14 mouse cellular contexts compared by ENCODE assay signal in the genomic region with DNA sequence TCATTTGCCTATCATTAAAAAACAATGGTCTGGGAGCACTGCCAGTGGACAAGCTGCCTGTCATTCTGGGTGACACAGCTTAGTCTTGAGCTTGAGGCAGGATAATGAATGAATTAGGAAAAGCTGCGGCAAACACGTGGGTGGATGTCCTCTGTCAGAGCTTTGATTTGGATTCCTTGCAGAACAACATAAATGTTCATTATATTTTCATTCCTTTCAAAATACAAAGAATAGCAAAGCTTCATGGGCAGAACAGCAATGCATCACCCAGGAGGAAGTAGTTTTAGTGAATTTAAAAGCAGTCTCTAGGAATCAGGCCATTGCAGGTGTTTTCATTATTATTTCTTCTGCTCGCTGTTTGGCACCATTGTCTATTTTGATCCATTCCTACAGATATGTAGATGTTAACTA.
DNase-seq lines count a peak whose midpoint lies in the region; ATAC-seq and TF ChIP-seq lines count a peak whose summit lies in the region.
"Had no signal": no experiment of that assay in that cellular context is flagged by ENCODE, and none has a peak within 500 bp of the region (broad histone marks: within the 10 kb centered on the region; RNA-seq: fewer than 3 reads in every experiment).

No protein-coding gene starts in this region.

- DNase-seq in left cerebral cortex, adult 2 months (ENCODE audit: extremely low spot score in 1 of 2, low spot score in 2 of 2), result peak in 1 of 2 experiments; percentile 11
- no peak for DNase-seq in left cerebral cortex, postnatal 4 days
- DNase-seq in layer of hippocampus, adult 9-11 months, result peak; percentile 71
- DNase-seq in right cerebral cortex, adult 2 months (ENCODE audit: low spot score in 2 of 2), result peak; percentile 27 to 40
- DNase-seq in c-Kit-positive CD71-positive TER-119-positive erythroid progenitor cells, embryonic 14.5 days (ENCODE audit: low spot score), result no peak
- DNase-seq in spleen, postnatal 10 days (ENCODE audit: low spot score in 2 of 2), result no peak
- DNase-seq in liver, postnatal 0 days, result no peak
- DNase-seq: cerebellum, postnatal 25 days; heart, adult 11 months; lung, adult 18-20 months had no signal

- intact Hi-C loops in left cerebral cortex, adult 2 months (cut with DNase I), result no loop called here
- intact Hi-C loops in left cerebral cortex, postnatal 4 days (cut with DNase I), result no loop called here

- no peaks in the 10 kb centered on the region for H3K27me3 ChIP-seq in forebrain, embryonic 16.5 days (replicated peaks; ENCODE audit: control insufficient read depth, insufficient read depth, low read length)
- no peaks in the 10 kb centered on the region for H3K27me3 ChIP-seq in liver, postnatal 0 days (ENCODE audit: insufficient read depth, low read length)
- H3K27me3 ChIP-seq: kidney, embryonic 15.5 days; megakaryocyte, embryonic 14.5 days; Patski had no signal

- H3K27ac ChIP-seq in left cerebral cortex, adult 2 months, result peak overlapping the region; percentile 45
- H3K27ac ChIP-seq in forebrain, embryonic 16.5 days (ENCODE audit: low read length), result peak overlapping the region; percentile 58
- no peak overlapping the region for H3K27ac ChIP-seq in liver, postnatal 0 days (ENCODE audit: low read depth)
- H3K27ac ChIP-seq: kidney, embryonic 15.5 days had no signal

- 11% methylated on average over 3 of the region's 3 CpGs for WGBS in forebrain, embryonic 16.5 days
- WGBS in liver, postnatal 0 days (ENCODE audit: insufficient replicate concordance), result 54% methylated on average over 3 of the region's 3 CpGs

- H3K4me2 ChIP-seq in forebrain, embryonic 16.5 days (ENCODE audit: low read length), result no peak overlapping the region
- no peak overlapping the region for H3K4me2 ChIP-seq in liver, postnatal 0 days (ENCODE audit: low read depth, low read length)
- H3K4me2 ChIP-seq: kidney, embryonic 15.5 days had no signal

- no peak overlapping the region for H3K9ac ChIP-seq in forebrain, embryonic 16.5 days (replicated peaks; ENCODE audit: low read depth, low read length)
- no peak overlapping the region for H3K9ac ChIP-seq in liver, postnatal 0 days (replicated peaks)
- H3K9ac ChIP-seq: kidney, embryonic 15.5 days had no signal

- peak; percentile 88 for ATAC-seq in forebrain, embryonic 16.5 days
- no peak for ATAC-seq in liver, postnatal 0 days
- ATAC-seq: Patski had no signal

- TF ChIP-seq EP300 in liver, postnatal 0 days (IDR thresholded peaks at IDR 0.05; ENCODE audit: low read depth), result no peak

- TF ChIP-seq CTCF in left cerebral cortex, adult 2 months (IDR thresholded peaks at IDR 0.05), result no peak
- TF ChIP-seq CTCF in liver, postnatal 0 days (IDR thresholded peaks at IDR 0.05; ENCODE audit: low read depth), result no peak

- H3K9me3 ChIP-seq in forebrain, embryonic 16.5 days (ENCODE audit: control insufficient read depth, low read length), result no peaks in the 10 kb centered on the region
- H3K9me3 ChIP-seq in liver, postnatal 0 days (ENCODE audit: low read length), result no peaks in the 10 kb centered on the region
- H3K9me3 ChIP-seq: kidney, embryonic 15.5 days; megakaryocyte, embryonic 14.5 days had no signal

- H3K4me3 ChIP-seq in left cerebral cortex, adult 2 months, result no peak overlapping the region
- no peak overlapping the region for H3K4me3 ChIP-seq in forebrain, embryonic 16.5 days (replicated peaks; ENCODE audit: low read length)
- no peak overlapping the region for H3K4me3 ChIP-seq in liver, postnatal 0 days (ENCODE audit: low read depth, low read length)
- H3K4me3 ChIP-seq: kidney, embryonic 15.5 days; megakaryocyte, embryonic 14.5 days had no signal

- peaks cover 5% of the 10 kb centered on the region for H3K4me1 ChIP-seq in forebrain, embryonic 16.5 days (replicated peaks; ENCODE audit: control insufficient read depth, insufficient read depth, low read length)
- H3K4me1 ChIP-seq in liver, postnatal 0 days (ENCODE audit: insufficient read depth), result no peaks in the 10 kb centered on the region
- H3K4me1 ChIP-seq: kidney, embryonic 15.5 days; megakaryocyte, embryonic 14.5 days had no signal

- no peaks in the 10 kb centered on the region for H3K36me3 ChIP-seq in forebrain, embryonic 16.5 days (ENCODE audit: control insufficient read depth, insufficient read depth)
- H3K36me3 ChIP-seq in liver, postnatal 0 days (replicated peaks; ENCODE audit: insufficient read depth, low read length), result no peaks in the 10 kb centered on the region
- H3K36me3 ChIP-seq: kidney, embryonic 15.5 days had no signal

Comparison
In these comparisons a context has a peak if more than half of its experiments do, and no peak if none do; other contexts are left out.
1. DNase-seq: peak in layer of hippocampus, adult 9-11 months (single experiment) and right cerebral cortex, adult 2 months (2 of 2); none in left cerebral cortex, postnatal 4 days (single experiment), c-Kit-positive CD71-positive TER-119-positive erythroid progenitor cells, embryonic 14.5 days (single experiment), spleen, postnatal 10 days (0 of 2) and liver, postnatal 0 days (single experiment).